Mouse (Mus musculus) myocyte (in vitro differentiated cells): ENCODE measurements around the gene Tchhl1. TPM values are rescaled to one million over a fixed set of nuclear protein-coding genes. Genes with fewer than 3 reads are reported as not detected.
"Not testable (repeated sequence)": the region's sequence is repeated elsewhere in the genome, so short reads cannot be mapped to it uniquely, and the experiment has no call there.

Source experiments
- H3K27me3 ChIP-seq: one replicate; pipeline ENCODE4 v1.6.1; 2011; ENCODE audit not compliant: control insufficient read depth, insufficient read depth, insufficient read length
- H3K36me3 ChIP-seq: one replicate; pipeline ENCODE4 v1.6.1; 2011; ENCODE audit not compliant: control insufficient read depth, insufficient read depth
- H3K4me2 ChIP-seq: one replicate; pipeline ENCODE4 v1.6.1; 2011; ENCODE audit warnings: low read depth, control low read depth
- H3K4me3 ChIP-seq: one replicate; pipeline ENCODE4 v1.5.1; 2011; ENCODE audit warnings: mild to moderate bottlenecking, control low read depth, moderate library complexity
- H3K79me2 ChIP-seq: one replicate; pipeline ENCODE4 v1.6.1; 2011; ENCODE audit not compliant: control insufficient read depth, insufficient read depth
- H3ac ChIP-seq: one replicate; pipeline ENCODE4 v1.6.1; 2011; ENCODE audit not compliant: control insufficient read depth, insufficient read length
- CEBPB ChIP-seq: IDR thresholded peaks from 2 replicates; pipeline ENCODE4 v1.6.1; 2011; ENCODE audit warnings: mild to moderate bottlenecking, moderate library complexity; ENCODE audit not compliant: poor library complexity, insufficient read depth, severe bottlenecking
- E2F4 ChIP-seq: IDR thresholded peaks from one replicate; pipeline ENCODE4 v1.6.1; 2011; ENCODE audit warnings: mild to moderate bottlenecking, control low read depth, moderate library complexity; ENCODE audit not compliant: insufficient read depth
- MAX ChIP-seq: IDR thresholded peaks from one replicate; pipeline ENCODE4 v1.6.1; 2011; ENCODE audit warnings: low read depth, mild to moderate bottlenecking, control low read depth
- MYOD1 ChIP-seq, 3 experiments: IDR thresholded peaks; one replicate each; pipeline ENCODE4 v1.6.1; 2011; ENCODE audit warnings: control low read depth in 2 of 3, low read depth in 2 of 3, mild to moderate bottlenecking in 2 of 3, moderate library complexity in 1 of 3; ENCODE audit not compliant: insufficient read length in 2 of 3, control insufficient read depth in 1 of 3
- MYOG ChIP-seq, 3 experiments: IDR thresholded peaks; one replicate each; pipeline ENCODE4 v1.6.1; 2011; ENCODE audit warnings: control low read depth in 2 of 3, low read depth in 2 of 3, mild to moderate bottlenecking in 2 of 3; ENCODE audit not compliant: insufficient read length in 2 of 3, control insufficient read depth in 1 of 3, insufficient read depth in 1 of 3
- POLR2A ChIP-seq: IDR thresholded peaks from one replicate; pipeline ENCODE4 v1.6.1; 2011; ENCODE audit warnings: low read depth, mild to moderate bottlenecking, control low read depth, moderate library complexity; ENCODE audit not compliant: insufficient read length
- POLR2AphosphoS2 ChIP-seq: IDR thresholded peaks from one replicate; pipeline ENCODE4 v1.6.1; 2011; ENCODE audit warnings: low read depth, control low read depth; ENCODE audit not compliant: insufficient read length
- TCF12 ChIP-seq: IDR thresholded peaks from one replicate; pipeline ENCODE4 v1.6.1; 2011; ENCODE audit warnings: mild to moderate bottlenecking, control low read depth; ENCODE audit not compliant: poor library complexity, insufficient read depth, severe bottlenecking
- TCF3 ChIP-seq: IDR thresholded peaks from one replicate; pipeline ENCODE4 v1.6.1; 2011; ENCODE audit warnings: low read depth, control low read depth; ENCODE audit not compliant: insufficient read length
- USF1 ChIP-seq: IDR thresholded peaks from one replicate; pipeline ENCODE4 v1.6.1; 2011; ENCODE audit warnings: low read depth, mild to moderate bottlenecking, control low read depth, moderate library complexity
- polyA plus RNA-seq: library from polyadenylated mRNA; unstranded; fragments of >200 nt; fragmentation: generic; extraction: Trizol; gene quantifications from one replicate; pipeline ENCODE4 v1.2.1, GENCODE M21; 2012; ENCODE audit warnings: missing spikeins

The Tchhl1 gene
- polyA plus RNA-seq, 1 experiment: not detected

DNA sequence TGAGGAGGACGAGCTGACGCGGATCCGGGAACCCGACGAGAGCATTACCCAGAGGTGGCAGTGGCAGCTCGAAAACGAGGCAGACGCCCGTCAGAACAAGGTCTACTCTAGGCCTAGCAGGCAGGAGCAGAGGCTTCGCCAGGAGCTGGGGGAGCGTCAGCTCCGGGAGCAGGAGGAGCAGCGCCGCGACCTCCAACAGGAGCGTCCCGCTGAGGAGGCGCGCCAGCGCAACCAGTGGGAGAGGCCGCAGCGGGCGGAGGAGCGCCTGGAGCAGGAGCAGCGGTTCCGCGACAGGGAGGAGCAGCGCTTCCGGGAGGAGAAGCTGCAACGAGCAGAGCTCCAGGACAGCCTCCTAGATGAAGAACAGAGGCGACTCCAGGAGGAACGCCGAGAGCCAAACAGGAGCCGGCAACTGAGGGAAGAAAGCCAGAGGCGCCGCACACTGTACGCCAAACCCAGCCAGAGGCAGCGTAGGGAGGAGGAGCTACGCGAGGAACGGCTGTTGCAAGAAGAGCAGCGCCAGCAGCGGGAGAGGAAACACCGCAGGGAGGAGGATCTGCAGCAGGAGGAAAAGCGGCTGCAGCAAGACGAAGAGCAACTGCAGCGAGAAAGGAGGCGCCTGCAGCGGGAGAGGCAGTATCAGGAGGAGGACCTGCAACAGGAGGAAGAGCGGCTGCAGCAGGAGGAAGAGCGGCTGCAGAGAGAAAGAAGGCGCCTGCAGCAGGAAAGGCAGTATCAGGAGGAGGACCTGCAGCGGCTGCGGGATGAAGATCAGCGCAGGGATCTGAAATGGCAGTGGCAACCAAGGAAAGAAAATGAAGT lies 24.0 kb upstream of the Tchhl1 start:
- H3K36me3 ChIP-seq: no peaks in the 10 kb centered on the region
- peak overlapping the region; percentile 21 for H3K4me3 ChIP-seq
- H3K79me2 ChIP-seq: no peaks in the 10 kb centered on the region
- peaks cover 33% of the 10 kb centered on the region for H3K27me3 ChIP-seq
- TF ChIP-seq POLR2A (no peak), E2F4 (no peak), MYOD1 (IDR thresholded peaks at IDR 0.05; ENCODE audit: control insufficient read depth in 1 of 3, insufficient read length in 2 of 3, low read depth in 2 of 3) (no peak), POLR2AphosphoS2 (no peak), TCF12 (no peak), MYOG (IDR thresholded peaks at IDR 0.05; ENCODE audit: control insufficient read depth in 1 of 3, insufficient read depth in 1 of 3, insufficient read length in 2 of 3, low read depth in 2 of 3) (peak in 2 of 3 experiments; percentile 26 to 36)
- peak overlapping the region; percentile 96 for H3K4me2 ChIP-seq
- H3ac ChIP-seq: peak overlapping the region; percentile 12

DNA sequence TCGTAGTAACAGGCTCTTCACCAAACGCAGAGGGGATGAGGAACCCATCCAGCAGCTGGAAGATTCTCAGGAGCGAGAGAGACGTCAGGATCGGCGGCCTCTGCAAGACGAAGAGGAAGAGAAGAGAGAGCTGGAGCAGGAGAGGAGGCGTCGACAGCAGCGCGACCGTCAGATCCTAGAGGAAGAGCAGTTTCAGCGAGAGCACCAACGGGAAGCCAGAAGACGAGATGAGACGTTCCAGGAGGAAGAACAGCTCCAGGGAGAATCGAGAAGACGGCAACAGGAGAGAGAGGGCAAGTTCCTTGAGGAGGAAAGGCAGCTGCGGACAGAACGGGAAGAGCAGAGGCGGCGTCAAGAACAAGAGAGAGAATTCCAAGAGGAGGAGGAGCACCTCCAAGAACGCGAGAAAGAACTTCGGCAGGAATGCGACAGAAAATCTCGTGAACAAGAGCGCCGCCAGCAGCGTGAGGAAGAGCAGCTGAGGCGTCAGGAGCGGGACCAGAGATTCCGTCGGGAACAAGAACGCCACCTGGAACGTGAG lies 23.3 kb upstream of the Tchhl1 start:
- H3K27me3 ChIP-seq: peaks cover 33% of the 10 kb centered on the region
- TF ChIP-seq CEBPB: no peak
- TF ChIP-seq MAX: no peak
- peak in 1 of 3 experiments; percentile 14 for TF ChIP-seq MYOG (IDR thresholded peaks at IDR 0.05; ENCODE audit: control insufficient read depth in 1 of 3, insufficient read depth in 1 of 3, insufficient read length in 2 of 3, low read depth in 2 of 3)
- H3ac ChIP-seq: no peak overlapping the region
- H3K36me3 ChIP-seq: no peaks in the 10 kb centered on the region
- peak overlapping the region; percentile 21 for H3K4me3 ChIP-seq
- peak overlapping the region; percentile 96 for H3K4me2 ChIP-seq
- H3K79me2 ChIP-seq: no peaks in the 10 kb centered on the region

DNA sequence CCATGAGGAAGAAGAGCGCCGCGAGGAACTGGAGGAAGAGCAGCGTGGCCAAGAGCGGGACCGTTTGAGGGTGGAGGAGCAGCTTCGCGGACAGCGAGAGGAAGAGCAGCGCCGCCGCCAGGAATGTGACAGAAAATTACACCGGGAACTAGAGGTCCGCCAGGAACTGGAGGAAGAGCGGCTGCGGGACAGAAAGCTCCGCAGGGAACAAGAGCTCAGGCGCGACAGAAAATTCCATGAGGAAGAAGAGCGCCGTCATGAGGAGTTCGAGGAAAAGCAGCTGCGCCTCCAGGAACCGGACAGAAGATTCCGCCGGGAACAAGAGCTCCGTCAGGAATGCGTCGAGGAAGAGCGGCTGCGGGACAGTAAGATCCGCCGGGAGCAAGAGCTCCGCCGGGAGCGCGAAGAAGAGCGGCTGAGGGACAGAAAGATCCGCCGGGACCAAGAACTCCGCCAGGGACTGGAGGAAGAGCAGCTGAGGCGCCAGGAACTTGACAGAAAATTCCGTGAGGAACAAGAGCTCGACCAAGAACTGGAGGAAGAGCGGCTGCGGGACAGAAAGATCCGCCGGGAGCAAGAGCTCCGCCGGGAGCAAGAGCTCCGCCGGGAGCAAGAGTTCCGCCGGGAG lies 22.3 kb upstream of the Tchhl1 start:
- H3K27me3 ChIP-seq: peaks cover 33% of the 10 kb centered on the region
- TF ChIP-seq USF1 (no peak), POLR2AphosphoS2 (no peak), MYOD1 (IDR thresholded peaks at IDR 0.05; ENCODE audit: control insufficient read depth in 1 of 3, insufficient read length in 2 of 3, low read depth in 2 of 3) (no peak), POLR2A (no peak), MAX (no peak), TCF3 (no peak)
- H3K79me2 ChIP-seq: no peaks in the 10 kb centered on the region
- peak overlapping the region; percentile 96 for H3K4me2 ChIP-seq
- H3ac ChIP-seq: no peak overlapping the region
- peak overlapping the region; percentile 21 for H3K4me3 ChIP-seq
- no peaks in the 10 kb centered on the region for H3K36me3 ChIP-seq

GRCm38 (mm10) chr3:93446756-93447137 lies 21.8 kb upstream of the Tchhl1 start:
- H3ac ChIP-seq, H3K79me2 ChIP-seq, H3K36me3 ChIP-seq: not testable (repeated sequence)
- Histone ChIP-seq H3K27me3 (peaks cover 33% of the 10 kb centered on the region), H3K4me3 (peak overlapping the region; percentile 21), H3K4me2 (peak overlapping the region; percentile 96)

DNA sequence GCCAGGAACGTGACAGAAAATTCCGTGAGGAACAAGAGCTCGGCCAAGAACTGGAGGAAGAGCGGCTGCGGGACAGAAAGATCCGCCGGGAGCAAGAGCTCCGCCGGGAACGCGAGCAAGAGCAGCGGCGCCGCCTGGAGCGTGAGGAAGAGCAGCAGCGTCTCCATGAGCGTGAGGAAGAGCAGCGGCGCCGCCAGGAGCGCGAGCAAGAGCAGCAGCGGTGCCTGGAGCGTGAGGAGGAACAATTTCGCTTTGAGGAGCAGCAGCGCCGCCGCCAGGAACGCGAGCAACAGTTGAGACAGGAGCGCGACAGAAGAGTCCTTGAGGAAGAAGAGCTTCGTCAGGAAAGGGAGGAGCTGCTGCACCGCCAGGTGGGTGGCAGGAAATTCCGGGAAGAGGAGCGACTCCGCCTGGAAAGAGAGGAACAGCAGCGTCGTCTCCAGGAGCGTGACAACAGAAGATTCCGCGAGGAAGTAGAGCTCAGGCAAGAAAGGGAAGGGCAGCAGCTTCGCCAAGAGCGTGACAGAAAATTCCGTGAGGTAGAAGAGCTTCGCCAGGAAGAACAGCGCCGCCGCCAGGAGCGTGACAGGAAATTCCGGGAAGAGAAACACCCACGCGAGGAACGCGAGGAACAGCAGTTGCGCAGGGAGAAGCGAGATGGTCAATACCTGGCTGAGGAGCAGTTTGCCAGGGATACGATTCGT lies 21.3 kb upstream of the Tchhl1 start:
- H3K4me2 ChIP-seq: peak overlapping the region; percentile 96
- peaks cover 33% of the 10 kb centered on the region for H3K27me3 ChIP-seq
- no peak overlapping the region for H3ac ChIP-seq
- no peak for TF ChIP-seq POLR2A
- no peak for TF ChIP-seq E2F4
- TF ChIP-seq MYOG (IDR thresholded peaks at IDR 0.05; ENCODE audit: control insufficient read depth in 1 of 3, insufficient read depth in 1 of 3, insufficient read length in 2 of 3, low read depth in 2 of 3): peak in 1 of 3 experiments; percentile 10
- TF ChIP-seq TCF12: no peak
- no peaks in the 10 kb centered on the region for H3K79me2 ChIP-seq
- no peaks in the 10 kb centered on the region for H3K36me3 ChIP-seq
- peak overlapping the region; percentile 21 for H3K4me3 ChIP-seq
